Mouse (Mus musculus) lung, adult 2 months (tissue): ENCODE measurements at regions not wholly inside any gene's neighbourhood (a gene's known extent, or its start where the extent isn't known, plus 50 kb on each side); places are given as distances from the start of the nearest gene placed in this dataset.

Experiments used
- CTCF ChIP-seq: fragments of 200-500 bp; IDR thresholded peaks from 2 replicates; pipeline ENCODE4 v1.5.1; 2011; ENCODE audit warnings: mild to moderate bottlenecking, low read length, control low read depth; ENCODE audit not compliant: insufficient read depth
- POLR2A ChIP-seq: fragments of 200-500 bp; IDR thresholded peaks from 2 replicates; pipeline ENCODE4 v1.6.1; 2011; ENCODE audit warnings: low read depth, mild to moderate bottlenecking, control low read depth, low read length, borderline replicate concordance; ENCODE audit errors: extremely low read depth

DNA sequence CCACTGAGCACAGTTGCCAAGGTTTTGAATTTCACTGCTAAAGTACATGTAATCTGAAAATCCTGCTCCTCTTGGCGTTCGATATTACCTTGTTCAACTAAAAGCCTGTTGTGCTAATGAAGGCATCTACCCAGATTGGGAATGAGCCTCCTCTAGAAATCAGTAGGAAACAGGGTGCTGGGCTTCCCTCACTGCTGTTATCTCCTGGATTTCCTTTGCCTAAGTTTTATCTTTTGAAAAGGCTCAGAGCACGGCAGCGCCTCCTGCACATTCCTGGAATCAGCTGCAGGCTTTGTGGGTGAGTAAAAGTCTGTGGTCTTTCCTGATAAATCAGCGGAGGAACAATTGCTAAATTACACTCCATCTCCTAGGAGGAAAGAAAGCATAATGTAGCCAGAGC lies 469.9 kb upstream of the 2610301B20Rik start:
- TF ChIP-seq POLR2A (no peak), CTCF (no peak)
